Mouse (Mus musculus) lung, adult 2 months (tissue): ENCODE data around the gene Dnase1l3.

Experiments used
- CTCF ChIP-seq: fragments of 200-500 bp; IDR thresholded peaks from 2 replicates; pipeline ENCODE4 v1.5.1; 2011; ENCODE audit warnings: mild to moderate bottlenecking, low read length, control low read depth; ENCODE audit not compliant: insufficient read depth
- POLR2A ChIP-seq: fragments of 200-500 bp; IDR thresholded peaks from 2 replicates; pipeline ENCODE4 v1.6.1; 2011; ENCODE audit warnings: low read depth, mild to moderate bottlenecking, control low read depth, low read length, borderline replicate concordance; ENCODE audit errors: extremely low read depth

DNA sequence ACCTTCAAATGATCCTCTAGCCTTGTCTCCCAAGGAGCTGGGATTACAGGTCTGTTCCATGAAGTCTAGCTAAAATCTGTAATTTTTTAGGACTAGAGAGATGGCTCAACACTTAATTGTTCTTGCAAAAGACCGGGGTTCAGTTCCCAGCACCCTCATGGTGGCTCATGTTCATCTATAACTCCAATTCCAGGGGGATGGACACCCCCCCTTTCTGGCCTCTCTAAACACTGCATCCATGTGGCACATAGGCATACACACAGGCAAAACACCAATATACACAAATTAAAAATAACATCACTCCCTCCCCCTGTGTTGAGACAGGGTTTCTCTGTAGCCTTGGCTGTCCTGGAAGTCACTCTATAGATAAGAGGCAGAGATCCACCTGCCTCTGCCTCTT lies 25.6 kb upstream of the Dnase1l3 start:
- TF ChIP-seq CTCF (no peak), POLR2A (no peak)
